Mouse (Mus musculus) heart, adult 2 months (tissue): ENCODE data around the gene Ak5. TPM values are rescaled to one million over a fixed set of nuclear protein-coding genes. Genes with fewer than 3 reads are reported as not detected.
"Not testable (repeated sequence)": the region's sequence is repeated elsewhere in the genome, so short reads cannot be mapped to it uniquely, and the experiment has no call there.

ENCODE experiments used
- DNase-seq, 2 experiments: peaks; one replicate each; pipeline ENCODE4 v3.0.0; 2021
- H3K27ac ChIP-seq: fragments of 200-600 bp; 2 replicates; pipeline ENCODE4 v1.8.1; 2022
- H3K27me3 ChIP-seq: fragments of 200-500 bp; 2 replicates; pipeline ENCODE4 v1.6.1; 2012; ENCODE audit warnings: mild to moderate bottlenecking, low read length, inconsistent platforms, mixed read lengths; ENCODE audit not compliant: control insufficient read depth, insufficient read depth
- H3K36me3 ChIP-seq: fragments of 200-500 bp; 2 replicates; pipeline ENCODE4 v1.6.1; 2012; ENCODE audit warnings: low read length, inconsistent platforms; ENCODE audit not compliant: control insufficient read depth, insufficient read depth
- H3K4me1 ChIP-seq: fragments of 200-500 bp; 2 replicates; pipeline ENCODE4 v1.6.1; 2011; ENCODE audit warnings: low read length; ENCODE audit not compliant: control insufficient read depth, insufficient read depth
- H3K4me3 ChIP-seq: fragments of 200-600 bp; 2 replicates; pipeline ENCODE4 v1.8.1; 2022
- H3K79me2 ChIP-seq: fragments of 200-500 bp; replicated peaks from 2 replicates; pipeline ENCODE4 v1.6.1; 2012; ENCODE audit warnings: mild to moderate bottlenecking, inconsistent platforms, low read length, moderate library complexity, mixed read lengths; ENCODE audit not compliant: control insufficient read depth, insufficient read depth
- H3K9ac ChIP-seq: fragments of 200-500 bp; 2 replicates; pipeline ENCODE4 v1.6.1; 2012; ENCODE audit warnings: low read depth, mild to moderate bottlenecking, control low read depth, inconsistent platforms, low read length, mixed read lengths
- CTCF ChIP-seq: fragments of 200-600 bp; IDR thresholded peaks from 2 replicates; pipeline ENCODE4 v1.8.1; 2022; ENCODE audit warnings: antibody characterized with exemption, mild to moderate bottlenecking, moderate library complexity
- EP300 ChIP-seq: fragments of 200-500 bp; IDR thresholded peaks from 2 replicates; pipeline ENCODE4 v1.6.1; 2011; ENCODE audit warnings: low read depth, low read length, control low read depth; ENCODE audit not compliant: insufficient read depth
- POLR2A ChIP-seq: fragments of 200-500 bp; IDR thresholded peaks from 2 replicates; pipeline ENCODE4 v1.6.1; 2011; ENCODE audit warnings: mild to moderate bottlenecking, low read depth, low read length, control low read depth; ENCODE audit not compliant: insufficient read depth
- WGBS: fragments of 180-500 bp; shearing (Covaris S2); methylation state at CpG from one replicate; pipeline ENCODE4 v1.1.7; 2018; 5-methylcytosine and 5-hydroxymethylcytosine counted together
- intact Hi-C: fragments of 180-260 bp; cut with DNase I; formaldehyde crosslinking; loops from one replicate; pipeline ENCODE4 v1.15.1; 2025
- polyA plus RNA-seq: library from polyadenylated mRNA; depleted of rRNA; stranded (reverse); fragments of >200 nt; gene quantifications from 2 replicates; pipeline ENCODE4 v1.2.3, GENCODE M21; 2012
- total RNA-seq, 2 experiments: library from RNA; stranded (reverse); gene quantifications; 2 replicates each; pipeline ENCODE4 v1.2.3; 2021

Gene Ak5
- total and polyA plus RNA-seq, 3 experiments: 0.45 TPM; not detected in 2

DNA sequence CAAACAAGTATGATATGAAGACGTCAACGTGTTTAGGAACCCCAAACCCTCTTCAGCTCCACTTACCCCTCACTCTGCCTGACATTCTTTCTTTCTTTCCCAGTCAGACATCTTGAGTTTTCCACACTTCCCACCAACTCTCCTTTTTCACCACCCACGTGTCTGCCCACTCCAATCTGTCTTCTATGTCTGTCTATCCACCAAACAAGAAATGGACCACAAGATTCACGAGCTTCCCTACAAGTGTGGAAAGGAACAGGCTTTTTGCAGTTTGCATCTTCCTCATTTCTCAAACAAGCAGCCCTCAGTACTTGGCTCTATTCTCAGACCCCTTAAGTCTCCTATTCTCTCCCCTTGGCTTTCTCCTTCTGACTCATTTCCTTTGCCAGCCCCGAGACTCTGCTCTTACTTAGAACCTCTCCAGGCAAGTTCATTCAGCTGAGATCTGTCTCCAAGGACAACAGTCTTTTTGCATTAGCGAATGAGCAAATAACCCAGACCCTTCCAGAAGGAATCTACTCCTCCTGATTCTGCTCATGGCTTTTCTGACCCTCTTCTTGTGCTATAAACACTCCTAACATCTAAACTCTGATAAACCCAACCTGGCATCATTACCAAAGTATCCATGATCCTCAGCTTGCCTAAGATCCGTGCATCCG is 75.3 kb downstream of the Ak5 start:
- Histone ChIP-seq H3K4me1 (no peaks in the 10 kb centered on the region), H3K36me3 (no peaks in the 10 kb centered on the region), H3K9ac (no peak overlapping the region), H3K79me2 (no peaks in the 10 kb centered on the region), H3K27me3 (no peaks in the 10 kb centered on the region), H3K27ac (no peak overlapping the region), H3K4me3 (no peak overlapping the region)
- DNase-seq: no peak
- TF ChIP-seq CTCF (no peak), EP300 (no peak), POLR2A (no peak)
- 59% methylated on average over 8 of the region's 8 CpGs for whole genome bisulfite sequencing
- intact Hi-C loops: no loop called here

DNA sequence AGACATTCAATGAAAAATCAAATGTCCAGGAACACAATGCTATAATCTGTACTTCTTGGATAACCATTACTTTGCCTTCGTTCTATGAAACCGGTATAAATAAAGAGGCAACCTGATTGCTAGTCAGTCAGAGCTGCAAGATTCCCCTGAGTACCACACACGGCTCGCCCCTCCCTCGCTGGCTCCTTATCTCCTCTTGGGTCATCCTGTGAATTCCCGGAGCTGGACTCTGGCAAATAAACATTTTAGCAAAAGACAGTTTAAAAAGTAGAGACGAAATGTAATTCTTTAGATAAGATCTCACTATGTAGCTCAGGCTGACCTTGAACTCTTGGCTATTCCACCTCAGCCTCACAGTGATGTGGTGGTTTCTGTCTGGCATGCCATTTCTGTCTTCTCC is 77.7 kb downstream of the Ak5 start:
- TF ChIP-seq CTCF (no peak), EP300 (no peak), POLR2A (no peak)
- intact Hi-C loops: no loop called here
- WGBS: 34% methylated on average over 7 of the region's 7 CpGs
- Histone ChIP-seq H3K4me3 (no peak overlapping the region), H3K9ac (no peak overlapping the region), H3K27me3 (no peaks in the 10 kb centered on the region), H3K36me3 (no peaks in the 10 kb centered on the region), H3K27ac (no peak overlapping the region), H3K4me1 (no peaks in the 10 kb centered on the region), H3K79me2 (no peaks in the 10 kb centered on the region)
- no peak for DNase-seq

DNA sequence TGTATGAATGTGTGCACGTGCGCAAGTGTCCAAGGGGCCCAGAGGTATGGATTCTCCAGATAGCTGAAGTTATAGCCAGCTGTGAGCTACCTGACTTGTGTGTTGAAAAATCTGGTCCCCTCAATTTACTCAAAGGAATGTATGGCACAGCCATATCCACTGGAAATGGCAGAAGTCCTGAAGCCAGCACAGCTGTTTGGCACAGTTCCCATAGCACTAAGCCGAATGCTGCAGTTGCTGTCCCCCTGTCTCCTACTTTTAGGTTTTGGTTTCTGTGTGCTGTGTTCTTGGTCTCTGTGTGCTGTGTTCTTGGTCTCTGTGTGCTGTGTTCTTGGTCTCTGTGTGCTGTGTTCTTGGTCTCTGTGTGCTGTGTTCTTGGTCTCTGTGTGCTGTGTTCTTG is 79.1 kb downstream of the Ak5 start:
- H3K27ac ChIP-seq, H3K79me2 ChIP-seq, DNase-seq, intact Hi-C loops, H3K27me3 ChIP-seq, H3K36me3 ChIP-seq, H3K4me1 ChIP-seq, H3K9ac ChIP-seq, H3K4me3 ChIP-seq: not testable (repeated sequence)
- 75% methylated on average over 3 of the region's 3 CpGs for WGBS

DNA sequence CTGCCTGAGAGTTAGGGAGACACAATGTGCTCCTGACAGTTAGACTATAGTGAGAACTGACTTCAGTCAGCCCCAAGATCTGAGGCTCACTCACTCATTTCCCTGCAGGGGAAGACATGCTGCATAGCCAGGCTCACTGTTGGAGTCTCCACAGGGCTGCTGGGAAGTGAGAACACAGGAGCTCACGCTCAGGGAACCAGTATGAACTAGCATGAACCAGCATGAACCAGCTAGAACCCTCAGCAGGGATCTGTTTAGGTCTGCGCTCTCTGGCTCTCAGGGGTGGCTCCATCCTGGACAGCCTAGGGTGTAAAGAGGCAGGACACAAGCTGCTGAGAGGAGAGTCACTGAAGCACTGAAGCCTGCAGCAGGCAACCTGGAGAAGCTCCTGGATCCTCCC is 81.2 kb downstream of the Ak5 start:
- no peak for DNase-seq
- no peaks in the 10 kb centered on the region for H3K27me3 ChIP-seq
- H3K4me1 ChIP-seq: no peaks in the 10 kb centered on the region
- intact Hi-C loops: no loop called here
- H3K4me3 ChIP-seq: no peak overlapping the region
- no peak for TF ChIP-seq CTCF
- no peak for TF ChIP-seq POLR2A
- no peak for TF ChIP-seq EP300
- H3K36me3 ChIP-seq: no peaks in the 10 kb centered on the region
- no peak overlapping the region for H3K9ac ChIP-seq
- H3K79me2 ChIP-seq: no peaks in the 10 kb centered on the region
- WGBS: 75% methylated on average over 2 of the region's 2 CpGs
- H3K27ac ChIP-seq: no peak overlapping the region

DNA sequence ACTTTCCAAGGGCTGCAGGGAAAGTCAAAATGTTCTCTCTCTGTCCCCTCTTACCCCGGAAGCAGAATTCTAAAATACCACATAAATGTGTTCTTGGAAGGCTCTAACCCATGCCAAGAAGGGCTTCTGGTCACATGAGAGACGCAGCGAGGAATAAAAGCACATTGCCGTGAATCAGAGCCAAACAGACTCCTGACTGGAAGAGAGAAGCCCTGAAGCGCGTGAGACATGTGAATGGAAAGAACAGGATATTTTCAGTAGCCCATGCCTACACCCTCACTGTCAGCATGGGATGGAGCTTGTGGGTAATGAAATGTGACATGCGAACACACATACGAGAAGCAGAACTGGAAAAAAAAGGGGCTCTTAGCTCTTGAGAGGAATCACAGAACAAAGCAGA is 82.0 kb downstream of the Ak5 start:
- no peak for DNase-seq
- Histone ChIP-seq H3K27ac (no peak overlapping the region), H3K36me3 (no peaks in the 10 kb centered on the region), H3K9ac (no peak overlapping the region), H3K4me3 (no peak overlapping the region), H3K79me2 (no peaks in the 10 kb centered on the region), H3K27me3 (no peaks in the 10 kb centered on the region), H3K4me1 (no peaks in the 10 kb centered on the region)
- 66% methylated on average over 8 of the region's 8 CpGs for WGBS
- intact Hi-C loops: no loop called here
- no peak for TF ChIP-seq EP300
- TF ChIP-seq CTCF: no peak
- no peak for TF ChIP-seq POLR2A

DNA sequence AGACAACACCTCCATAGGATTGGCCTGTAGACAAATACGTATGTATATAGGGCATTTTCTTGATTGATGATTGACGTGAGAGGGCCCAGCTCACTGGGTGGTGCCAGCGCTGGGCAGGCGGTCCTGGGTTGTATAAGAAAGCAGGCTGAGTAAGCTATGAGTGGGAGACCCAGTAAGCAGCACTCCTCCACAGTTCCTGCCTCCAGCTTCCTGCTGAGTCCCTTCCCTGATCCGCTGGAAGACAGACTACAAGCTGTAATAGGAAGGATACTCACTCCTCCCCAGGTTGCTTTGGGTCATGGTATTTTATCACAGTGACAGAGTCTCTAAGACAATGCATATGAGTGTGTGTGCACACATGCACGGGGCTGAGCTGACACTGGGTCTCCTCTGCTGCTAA is 82.6 kb downstream of the Ak5 start:
- H3K4me3 ChIP-seq: no peak overlapping the region
- H3K27ac ChIP-seq: no peak overlapping the region
- no peaks in the 10 kb centered on the region for H3K27me3 ChIP-seq
- H3K4me1 ChIP-seq: no peaks in the 10 kb centered on the region
- no peaks in the 10 kb centered on the region for H3K79me2 ChIP-seq
- TF ChIP-seq EP300 (no peak), POLR2A (no peak), CTCF (no peak)
- DNase-seq: no peak
- intact Hi-C loops: no loop called here
- 55% methylated on average over 6 of the region's 6 CpGs for WGBS
- no peak overlapping the region for H3K9ac ChIP-seq
- no peaks in the 10 kb centered on the region for H3K36me3 ChIP-seq
